Mouse (Mus musculus) right cerebral cortex, postnatal 14 days (tissue): Measurements from ENCODE around the gene Sacs.

Experiments
- DNase-seq: peaks from one replicate; pipeline ENCODE4 v3.0.0; 2022

The Sacs gene

DNA sequence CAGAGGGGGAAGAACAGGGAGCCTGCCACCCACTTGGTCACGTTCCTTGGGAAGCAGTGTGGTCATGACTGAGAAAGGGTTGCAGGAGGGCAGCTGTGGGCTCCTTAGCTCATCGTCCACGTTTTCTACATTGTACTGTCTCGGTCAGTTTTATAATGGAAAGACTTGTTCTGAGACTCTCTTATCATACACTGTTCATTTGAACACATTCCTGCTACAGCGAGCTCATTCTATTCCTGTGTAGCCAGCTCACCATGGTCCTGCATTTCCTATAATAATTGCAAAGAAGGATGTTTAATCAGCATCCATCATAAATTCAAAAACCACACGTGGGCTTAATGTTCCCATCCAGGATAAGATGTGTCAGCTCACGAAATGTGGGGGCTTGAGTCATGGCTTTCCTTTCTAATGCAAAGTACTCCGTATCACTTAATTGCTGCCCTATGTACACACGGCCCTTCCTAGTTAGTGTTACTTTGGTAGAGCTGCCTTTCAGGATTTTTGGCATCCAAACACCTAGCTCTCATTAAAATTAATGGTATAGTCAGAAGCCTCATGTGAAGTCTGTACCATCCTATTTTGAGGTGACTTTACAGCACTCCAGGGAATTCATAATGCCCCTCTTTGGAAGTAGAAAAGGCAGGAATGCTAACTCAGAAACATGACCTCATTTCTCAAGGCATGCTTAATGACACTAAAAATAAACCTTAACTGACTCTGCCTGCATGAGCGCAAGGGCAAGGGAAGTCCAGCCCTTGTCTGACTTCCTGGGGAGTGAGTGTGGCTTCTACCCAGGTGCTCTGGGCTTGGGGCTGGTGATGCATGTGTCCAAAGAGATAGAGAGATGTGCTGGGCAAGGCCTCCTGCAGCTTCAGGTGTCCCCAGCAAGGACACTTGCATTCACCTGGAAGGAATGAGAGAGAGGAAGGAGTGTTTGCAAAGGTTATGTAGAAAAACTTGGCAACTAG is 23.4 kb downstream of the Sacs start:
- no peak for DNase-seq

DNA sequence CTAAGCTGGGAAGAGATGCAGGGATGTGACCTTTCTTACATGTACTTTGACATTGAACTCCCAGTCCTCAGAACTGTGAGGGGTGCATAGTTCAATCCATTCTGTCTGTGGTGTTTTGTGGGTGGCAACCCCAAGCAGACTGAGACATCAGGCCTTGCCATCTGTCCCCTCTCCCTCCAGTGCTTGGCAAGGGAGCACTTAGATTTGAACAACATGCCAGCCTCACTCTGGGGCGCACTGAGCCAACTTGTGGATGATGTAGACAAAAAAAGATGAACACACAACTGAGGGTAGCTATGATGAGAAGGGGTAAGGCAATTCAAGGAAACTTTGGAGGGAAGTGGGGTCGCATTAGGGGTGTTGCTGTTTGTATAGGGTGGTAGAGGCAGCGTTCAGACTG is 26.2 kb downstream of the Sacs start:
- DNase-seq: no peak

DNA sequence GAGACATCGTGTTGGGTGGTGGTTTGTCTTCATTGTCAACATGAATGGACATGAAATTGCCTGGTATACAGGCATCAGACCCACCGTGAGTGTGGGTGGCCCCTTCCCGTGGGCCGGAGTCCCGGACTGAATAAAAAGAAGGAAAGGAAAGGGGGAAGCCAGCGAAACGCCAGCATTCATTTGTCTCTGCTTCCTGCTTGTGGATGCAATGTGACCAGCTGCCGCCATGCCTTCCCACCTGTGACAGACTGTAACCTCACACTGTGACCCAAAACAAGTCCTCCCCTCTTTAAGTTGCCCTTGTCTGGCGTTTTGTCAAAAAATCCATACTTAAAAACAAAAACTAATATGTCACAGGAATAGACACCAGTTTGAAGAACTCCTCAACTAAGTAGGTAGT is 27.7 kb downstream of the Sacs start:
- no peak for DNase-seq

DNA sequence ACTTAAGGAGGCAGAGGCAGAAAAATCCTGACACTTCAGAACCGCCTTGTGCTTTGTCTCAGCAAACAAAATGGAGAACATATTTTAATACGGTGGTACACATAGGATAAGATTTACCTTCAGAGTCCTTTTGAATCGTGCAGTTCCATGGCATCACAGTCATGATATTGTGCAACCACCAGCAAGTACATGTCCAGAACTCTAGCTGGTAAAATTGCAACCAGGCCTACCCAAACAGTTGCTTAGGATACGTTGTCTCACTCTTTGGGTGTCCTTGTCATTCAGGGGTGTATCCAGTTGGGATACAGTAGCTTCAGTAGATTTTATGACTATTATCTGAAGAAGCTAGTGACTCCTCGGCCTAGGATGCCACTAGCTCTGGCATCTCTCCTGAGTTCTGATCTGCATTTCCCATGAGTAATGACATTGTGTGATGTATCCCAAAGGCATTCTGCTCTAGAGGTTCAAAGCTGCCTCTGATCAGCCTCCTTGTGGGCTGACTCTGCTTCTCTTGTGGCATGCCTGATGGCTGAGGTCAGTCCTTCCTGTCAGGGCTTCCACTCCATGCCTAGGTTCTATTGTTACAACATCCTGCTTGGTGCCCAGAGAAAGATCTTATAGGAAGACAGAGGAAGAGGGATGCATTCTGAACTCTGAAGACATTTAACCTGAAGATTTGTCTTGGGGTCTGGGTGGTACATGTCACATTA is 33.2 kb downstream of the Sacs start:
- DNase-seq: no peak

DNA sequence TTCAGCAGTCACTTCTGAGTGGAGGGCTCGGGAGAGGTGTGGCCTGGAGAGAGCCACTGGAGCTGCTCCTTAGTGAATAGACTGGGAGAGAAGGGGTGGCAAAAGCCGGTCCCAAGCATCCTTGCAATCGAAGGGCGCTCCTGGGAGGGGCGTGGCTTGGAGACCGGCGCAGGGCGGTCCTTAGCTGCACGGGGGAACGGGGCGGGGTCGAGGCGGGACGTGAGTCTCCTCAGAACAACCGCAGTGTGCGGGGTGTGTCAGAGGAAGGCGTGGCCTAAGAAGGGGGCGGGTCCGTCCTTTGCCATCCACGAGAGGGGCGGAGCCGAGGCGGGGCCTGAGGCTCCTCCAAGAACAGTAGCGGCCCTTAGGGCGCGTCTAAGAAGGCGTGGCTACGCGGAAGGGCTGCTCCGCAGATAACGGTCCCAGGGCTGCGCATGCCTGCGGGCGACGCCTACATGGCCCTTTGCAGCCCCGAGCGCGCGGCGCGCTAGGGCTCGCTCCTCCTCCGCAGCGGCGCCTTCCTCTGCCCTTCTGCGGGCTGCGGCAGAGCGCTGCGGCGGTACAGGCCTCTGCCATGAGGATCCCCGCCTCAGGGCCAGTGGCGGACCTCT is 34.4 kb downstream of the Sacs start:
- peak; percentile 96 for DNase-seq

DNA sequence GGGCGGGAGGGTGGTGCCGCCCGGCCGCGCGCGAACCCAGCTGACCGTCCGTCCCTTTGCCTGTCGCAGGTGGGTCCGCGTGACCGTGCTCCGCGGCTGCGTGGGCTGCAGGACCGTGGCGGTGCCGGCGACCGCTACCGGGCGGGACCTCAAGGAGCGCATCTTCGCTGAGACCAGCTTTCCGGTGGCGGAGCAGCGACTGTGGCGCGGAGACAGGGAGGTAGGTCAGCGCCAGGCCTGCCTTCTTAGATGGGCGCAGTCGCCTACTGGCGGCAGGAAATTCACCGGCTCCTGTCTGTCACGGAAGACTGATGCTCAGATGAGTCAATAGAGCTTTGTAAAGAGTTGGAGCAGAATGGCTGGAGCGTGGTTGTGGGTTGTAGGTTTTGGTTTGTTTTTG is 35.0 kb downstream of the Sacs start:
- DNase-seq: peak; percentile 51

DNA sequence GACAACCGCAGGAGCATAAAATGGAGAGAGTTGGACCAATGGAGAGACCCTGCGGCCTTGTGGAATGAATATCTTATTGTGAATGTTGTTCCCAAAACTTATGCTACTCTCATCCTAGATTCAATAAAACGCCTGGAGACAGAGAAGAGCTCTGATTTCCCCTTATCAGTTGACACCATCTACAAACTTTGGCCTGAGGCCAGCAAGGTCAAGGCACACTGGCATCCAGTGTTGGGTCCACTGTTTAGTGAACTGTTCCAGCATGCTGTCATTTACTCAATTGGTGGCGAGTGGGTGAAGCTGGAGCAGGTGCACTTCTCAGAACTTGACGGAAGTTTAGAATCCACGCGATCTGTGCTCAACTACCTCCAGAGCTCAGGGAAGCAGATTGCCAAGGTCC is 53.6 kb downstream of the Sacs start:
- no peak for DNase-seq

DNA sequence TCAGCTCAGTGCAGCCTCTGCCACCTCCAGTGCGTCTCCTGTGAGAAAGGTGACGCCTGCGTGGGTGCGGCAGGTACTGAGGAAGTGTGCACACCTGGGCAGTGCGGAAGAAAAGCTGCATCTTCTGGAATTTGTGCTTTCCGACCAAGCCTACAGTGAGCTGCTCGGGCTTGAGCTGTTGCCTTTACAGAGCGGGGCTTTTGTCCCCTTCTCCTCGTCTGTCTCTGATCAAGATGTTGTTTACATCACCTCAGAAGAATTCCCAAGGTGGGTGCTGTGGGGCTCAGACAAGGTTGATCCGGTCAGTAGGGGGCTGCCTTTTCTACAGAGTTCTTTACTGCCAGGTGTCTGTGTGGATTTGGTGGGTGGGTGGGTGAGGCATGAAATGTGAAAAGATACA is 54.1 kb downstream of the Sacs start:
- no peak for DNase-seq

DNA sequence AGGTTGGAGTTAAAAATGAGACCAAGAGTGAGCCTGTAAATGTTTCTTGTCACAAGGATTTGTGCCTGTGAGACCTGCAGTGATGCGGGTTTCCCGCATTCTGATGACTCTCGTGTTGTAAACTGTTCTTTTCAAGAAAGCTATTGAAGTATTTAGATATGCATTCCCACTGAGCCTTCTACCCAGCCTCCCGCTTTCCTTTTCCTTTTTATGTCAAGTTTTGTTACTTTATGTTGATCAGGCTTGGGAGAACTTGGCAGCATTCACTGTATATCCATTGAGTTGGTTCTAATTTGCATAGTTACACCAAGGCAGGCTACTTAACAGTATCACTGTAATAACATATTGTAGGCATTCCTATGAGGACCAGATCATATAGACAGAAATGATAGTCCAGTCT is 56.2 kb downstream of the Sacs start:
- DNase-seq: no peak

DNA sequence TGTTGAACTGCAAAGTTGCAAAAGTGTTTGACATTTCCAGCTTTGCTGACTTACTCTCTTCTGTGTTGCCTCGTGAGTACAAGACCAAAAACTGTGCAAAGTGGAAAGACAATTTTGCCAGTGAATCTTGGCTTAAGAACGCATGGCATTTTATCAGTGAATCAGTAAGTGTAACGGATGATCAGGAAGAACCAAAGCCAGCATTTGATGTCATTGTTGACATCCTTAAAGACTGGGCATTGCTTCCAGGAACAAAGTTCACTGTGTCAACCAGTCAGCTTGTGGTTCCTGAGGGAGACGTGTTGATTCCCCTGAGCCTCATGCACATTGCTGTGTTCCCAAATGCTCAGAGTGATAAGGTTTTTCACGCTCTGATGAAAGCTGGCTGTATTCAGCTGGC is 71.9 kb downstream of the Sacs start:
- DNase-seq: no peak

DNA sequence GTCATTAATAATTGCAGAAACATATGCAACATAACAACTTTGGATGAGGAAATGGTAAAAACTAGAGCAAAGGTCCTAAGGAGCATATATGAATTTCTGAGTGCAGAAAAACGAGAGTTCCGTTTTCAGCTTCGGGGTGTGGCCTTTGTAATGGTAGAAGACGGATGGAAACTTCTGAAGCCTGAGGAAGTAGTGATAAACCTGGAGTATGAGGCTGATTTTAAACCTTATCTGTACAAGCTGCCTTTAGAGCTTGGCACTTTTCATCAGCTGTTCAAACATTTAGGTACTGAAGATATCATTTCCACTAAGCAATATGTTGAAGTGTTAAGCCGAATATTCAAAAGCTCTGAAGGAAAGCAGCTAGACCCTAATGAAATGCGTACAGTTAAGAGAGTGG is 73.5 kb downstream of the Sacs start:
- DNase-seq: no peak

DNA sequence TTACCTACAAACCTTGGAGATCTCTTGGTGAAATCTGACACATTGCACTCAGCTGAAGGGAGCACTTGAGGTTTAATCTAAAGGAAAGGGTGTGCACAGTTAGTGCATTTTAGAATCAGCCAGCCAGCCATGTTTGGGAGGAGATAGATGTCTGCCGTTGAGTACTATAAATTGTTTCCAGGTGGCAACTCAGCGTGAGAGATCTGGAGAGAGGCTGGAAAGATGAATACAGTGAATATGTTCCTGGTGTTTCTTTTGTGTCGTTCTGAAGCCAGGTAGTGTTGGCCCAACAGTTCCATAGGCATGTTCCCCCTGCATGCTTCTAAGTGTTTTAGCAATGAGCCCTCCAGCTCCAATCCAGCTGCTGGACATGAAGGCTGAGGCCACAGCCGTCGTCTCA is 82.9 kb downstream of the Sacs start:
- DNase-seq: no peak

DNA sequence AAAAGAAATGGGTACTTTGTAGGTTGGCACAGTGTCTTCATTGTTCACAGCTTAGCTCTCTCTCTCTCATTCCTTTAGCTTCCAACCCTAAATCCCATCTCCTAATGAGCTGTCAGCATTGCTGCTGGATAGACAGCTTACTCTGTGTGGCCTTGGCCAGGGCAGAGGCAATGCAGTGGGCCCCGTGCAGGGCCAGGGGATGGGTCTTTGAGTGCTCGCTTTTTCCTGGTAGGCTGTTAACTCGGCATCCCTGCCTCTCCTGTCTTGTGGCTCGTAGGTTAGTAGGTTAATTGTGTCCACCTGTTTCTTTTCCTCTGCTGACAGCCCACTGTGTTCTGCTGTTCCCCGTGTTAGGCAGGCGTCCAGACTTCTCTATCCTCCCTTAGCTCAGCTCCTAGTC is 84.2 kb downstream of the Sacs start:
- no peak for DNase-seq

DNA sequence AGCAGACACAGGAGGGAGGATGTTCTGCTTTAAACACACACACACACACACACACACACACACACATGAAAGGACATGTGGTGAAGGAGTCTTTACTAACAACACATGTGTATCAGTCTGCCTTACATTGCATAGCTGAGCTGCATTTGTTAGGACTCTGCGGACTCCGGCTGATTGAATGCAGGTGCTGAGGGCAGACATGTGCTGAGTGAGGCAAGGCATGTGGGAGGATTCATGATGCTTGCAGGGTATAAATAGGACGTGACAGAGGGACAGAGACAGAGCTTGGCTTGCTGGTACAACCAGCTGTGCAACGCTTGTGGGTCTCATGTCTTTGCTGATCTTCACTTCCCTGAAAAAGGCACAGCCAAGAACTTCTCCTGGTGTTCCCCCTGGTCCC is 85.5 kb downstream of the Sacs start:
- no peak for DNase-seq

DNA sequence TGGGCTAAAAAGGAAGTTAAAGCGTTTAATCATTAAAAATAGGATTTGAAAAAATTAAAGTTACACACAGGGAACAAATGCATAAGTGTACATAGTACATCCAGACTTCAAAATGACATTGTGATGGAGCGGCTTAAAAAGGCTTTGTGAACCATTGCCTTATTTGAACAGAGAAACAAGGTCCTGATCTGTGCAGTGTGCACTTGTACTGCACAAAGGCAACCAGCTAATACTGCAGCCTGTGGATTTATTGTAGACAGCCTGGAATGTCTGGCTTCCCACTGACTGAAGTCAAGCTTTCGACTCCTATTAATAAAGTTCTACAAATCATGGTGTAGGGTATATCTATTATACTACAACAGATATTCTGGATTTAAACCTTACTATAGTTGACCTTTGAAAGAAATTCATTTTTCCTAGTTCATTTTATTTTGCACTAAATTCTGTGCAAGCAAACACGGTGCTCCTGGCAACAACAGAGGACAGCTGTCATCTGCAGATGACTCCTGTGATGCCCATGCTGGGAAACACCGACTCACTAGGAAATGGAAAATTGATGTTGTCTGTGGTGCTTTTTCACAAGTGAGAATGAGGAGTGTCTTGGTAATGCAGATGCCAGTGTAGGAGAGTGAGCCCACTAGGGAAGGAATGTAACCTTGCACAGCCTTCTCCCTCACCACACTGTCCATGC is 86.3 kb downstream of the Sacs start:
- no peak for DNase-seq

DNA sequence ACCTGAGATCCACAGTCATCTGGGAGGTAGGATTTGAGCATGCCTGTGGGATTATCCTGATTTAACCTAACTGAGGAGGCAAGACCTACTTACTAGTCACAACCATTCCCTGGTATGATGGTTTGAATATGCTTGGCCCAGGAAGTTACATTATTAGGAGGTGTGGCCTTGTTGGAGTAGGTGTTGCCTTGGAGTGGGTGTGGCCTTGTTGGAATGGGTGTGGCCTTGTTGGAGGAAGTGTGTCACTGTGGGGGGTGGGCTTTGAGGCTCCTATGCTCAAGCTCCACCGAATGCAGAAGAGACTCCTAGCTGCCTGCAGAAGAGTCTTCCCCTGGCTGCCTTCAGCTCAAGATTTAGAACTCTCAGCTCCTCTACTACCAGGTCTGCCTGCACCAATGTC is 87.9 kb downstream of the Sacs start:
- no peak for DNase-seq

DNA sequence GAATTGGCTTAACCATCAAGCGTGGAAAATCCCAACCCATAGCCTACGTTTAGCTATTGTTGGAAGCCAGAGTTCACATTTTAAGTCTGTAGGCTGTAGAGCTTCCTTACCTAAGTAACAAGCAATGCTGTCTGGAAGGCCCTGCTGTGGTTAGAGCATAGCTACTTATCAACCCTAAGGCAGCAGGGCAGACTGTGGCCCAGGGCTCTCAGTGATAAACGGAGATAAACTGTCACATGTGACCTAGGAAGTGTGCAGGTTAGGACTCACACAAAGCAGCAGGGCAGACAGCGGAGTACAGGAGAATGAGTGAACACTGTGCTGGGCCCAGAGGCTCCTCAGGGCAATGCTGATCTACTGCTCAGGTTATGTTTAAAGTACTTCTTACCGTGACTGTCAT is 91.5 kb downstream of the Sacs start:
- DNase-seq: no peak

DNA sequence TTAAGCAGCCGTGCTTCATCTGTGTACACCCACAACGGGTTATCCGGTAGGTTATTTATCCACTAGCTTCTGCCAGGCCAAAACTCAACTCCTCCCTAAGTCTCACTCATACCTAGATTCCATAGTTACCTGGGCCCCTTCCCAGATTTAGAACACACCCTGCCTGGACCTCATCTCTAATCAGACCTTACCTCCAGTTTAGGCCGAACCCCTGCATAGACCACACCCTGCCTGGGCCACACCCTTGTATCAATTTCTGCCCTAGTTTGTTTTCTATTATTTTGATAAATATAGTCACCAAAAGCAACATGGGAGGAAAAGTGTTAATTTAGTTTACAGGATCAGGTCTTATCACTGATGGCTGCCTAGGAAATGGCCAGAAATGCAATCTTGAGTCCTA is 91.9 kb downstream of the Sacs start:
- DNase-seq: no peak

DNA sequence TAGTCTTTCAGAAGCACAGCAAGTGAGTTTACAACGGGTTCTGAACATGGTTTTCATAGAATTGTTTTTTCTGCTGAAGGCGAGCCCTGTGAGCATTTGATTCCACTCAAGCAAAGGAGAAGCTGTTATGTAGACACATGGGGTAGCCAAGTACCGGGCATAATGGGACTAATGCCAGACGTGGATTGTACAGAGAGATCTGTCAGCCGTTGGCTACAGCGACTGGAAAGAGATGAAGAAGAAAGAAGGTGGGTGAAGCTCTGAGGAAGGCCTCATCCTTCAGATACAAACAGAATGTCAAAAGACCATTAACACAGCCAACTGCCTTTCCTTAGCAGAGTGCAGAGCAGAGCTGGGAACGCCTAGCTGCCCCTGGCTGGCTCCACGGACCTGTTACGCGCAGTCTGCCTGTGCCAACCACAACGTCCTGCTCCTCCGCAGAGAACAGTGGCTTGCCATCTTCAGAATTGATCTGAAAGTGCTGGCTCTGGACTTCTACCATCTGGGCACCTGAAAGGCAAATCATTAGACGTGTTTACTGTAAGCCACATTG is 93.8 kb downstream of the Sacs start:
- no peak for DNase-seq

DNA sequence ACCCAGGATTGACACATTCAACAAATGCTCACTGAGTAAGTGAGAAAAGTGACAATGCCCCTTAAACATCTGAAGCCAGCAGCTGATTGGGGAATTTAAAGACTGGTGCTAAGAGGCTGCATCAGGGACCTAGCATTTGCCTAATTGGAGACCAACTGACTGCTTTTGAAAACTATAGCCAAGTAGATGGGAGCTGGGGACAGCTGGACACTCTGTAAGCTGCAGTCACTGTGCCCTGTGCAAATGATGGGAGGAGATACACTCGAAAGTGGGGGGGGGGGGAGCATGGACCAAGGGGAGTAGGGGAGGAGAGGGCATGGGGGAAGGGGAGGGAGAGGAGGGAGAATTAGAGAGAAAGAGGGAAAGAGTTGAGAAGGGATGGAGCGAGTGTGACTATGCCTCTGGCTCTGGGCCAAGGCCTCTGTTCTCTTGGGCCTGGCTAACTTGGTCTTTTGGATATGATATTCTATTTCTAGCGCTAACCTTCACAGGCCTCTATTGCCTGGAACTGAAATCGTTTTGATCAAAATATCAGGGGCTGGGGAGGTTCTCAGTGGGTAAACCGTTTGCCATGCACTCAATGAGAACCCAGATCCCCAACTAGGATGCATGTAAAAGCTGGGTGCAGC is 97.7 kb downstream of the Sacs start:
- DNase-seq: no peak

DNA sequence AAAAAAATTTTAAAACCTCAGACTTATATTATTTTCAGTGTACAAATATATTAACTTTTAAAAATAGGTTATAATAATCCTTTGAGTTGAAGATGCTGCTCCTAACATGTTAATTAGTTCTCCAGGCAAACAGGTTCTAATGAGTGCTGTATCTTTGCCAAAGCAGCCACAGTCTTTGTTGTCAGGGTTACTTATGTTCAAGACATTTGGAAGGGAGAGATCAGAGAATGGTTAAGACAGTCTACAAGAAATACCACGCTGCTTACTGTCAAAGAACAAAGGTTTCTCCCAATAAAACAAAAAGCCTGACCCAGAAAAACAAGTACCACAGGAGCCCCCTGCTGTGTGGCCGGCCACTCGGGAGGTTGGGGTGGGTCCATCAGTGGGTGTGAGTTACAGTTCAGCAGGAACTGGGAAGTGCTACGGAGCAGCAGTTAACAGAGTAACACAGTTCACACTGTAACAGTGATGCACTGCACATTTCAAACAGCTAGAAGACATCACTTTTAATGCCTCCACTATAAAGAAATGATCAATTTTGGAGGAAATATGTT is 98.9 kb downstream of the Sacs start:
- no peak for DNase-seq

DNA sequence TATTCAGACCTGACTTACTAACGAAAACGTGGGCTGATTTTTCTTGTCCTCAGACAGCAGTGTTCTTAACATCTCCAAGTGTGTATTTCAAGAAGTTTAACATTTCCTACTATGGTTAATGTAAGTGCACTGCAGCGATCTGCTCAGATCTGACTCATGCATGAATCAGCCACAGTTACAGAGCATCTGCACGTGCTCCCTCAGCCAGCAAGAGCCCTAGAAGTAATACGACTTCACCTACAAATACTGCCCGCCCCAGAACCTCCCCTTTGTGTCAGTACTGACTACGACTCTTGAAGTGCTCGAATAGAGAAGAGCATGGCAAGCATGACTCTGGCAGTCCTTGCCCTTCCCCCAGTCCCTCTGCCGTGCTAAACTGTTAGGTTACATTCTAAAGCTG is 100.5 kb downstream of the Sacs start:
- peak; percentile 29 for DNase-seq
